Mouse (Mus musculus): ENCODE data around the gene Srcap. TPM values are rescaled to one million over a fixed set of nuclear protein-coding genes. Genes with fewer than 3 reads are reported as not detected.
A peak's percentile ranks its signal among the peaks of the same experiment; 100 is the strongest.

Srcap gene
- polyA plus RNA-seq, 1 experiment from 2014 or later: 24.1 TPM

DNA sequence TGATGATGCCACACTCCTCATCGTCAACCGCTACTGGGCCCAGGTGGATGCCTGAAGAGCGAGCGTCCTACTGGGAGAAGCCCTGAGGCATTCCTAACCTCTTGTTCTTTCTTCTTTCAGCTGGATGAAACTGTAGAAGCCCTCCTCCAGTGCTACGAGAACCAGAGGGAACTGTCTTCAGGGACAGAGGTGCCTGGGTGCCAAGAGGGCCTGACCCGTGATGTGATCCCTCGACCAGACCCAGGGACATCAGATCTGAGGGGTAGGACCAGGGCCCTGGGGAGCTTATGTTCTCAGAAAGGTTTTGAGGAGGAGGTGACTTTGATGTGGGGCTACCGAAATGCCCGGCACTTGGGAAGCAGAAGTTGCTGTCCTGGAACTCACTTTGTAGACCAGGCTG lies 77.9 kb downstream of the Srcap start:
- Histone ChIP-seq H3K27me3 (ENCODE audit: insufficient read depth, low read length) (no peaks in the 10 kb centered on the region), H3K36me3 (ENCODE audit: insufficient read depth, low read length) (peaks cover 42% of the 10 kb centered on the region), H3K9ac (ENCODE audit: low read depth, low read length) (0 out of 2 replicates have a peak overlapping the region, but pooled peaks have one; percentile 82), H3K9me3 (replicated peaks; ENCODE audit: low read length) (no peaks in the 10 kb centered on the region), H3K4me1 (replicated peaks; ENCODE audit: insufficient read depth, low read length) (peaks cover 5% of the 10 kb centered on the region; the same call in 1 of the 2 replicates), H3K27ac (no peak overlapping the region), H3K4me2 (ENCODE audit: low read length) (peak overlapping the region; percentile 79), H3K4me3 (replicated peaks; ENCODE audit: low read depth, low read length) (peak overlapping the region; percentile 82)
- TF ChIP-seq CTCF (IDR thresholded peaks at IDR 0.05; ENCODE audit: low read depth): no peak
- 77% methylated on average over 9 of the region's 9 CpGs for WGBS
- DNase-seq (ENCODE audit: low spot score): no peak
- no peak for ATAC-seq (replicated peaks; ENCODE audit: low FRiP score, low read depth)

DNA sequence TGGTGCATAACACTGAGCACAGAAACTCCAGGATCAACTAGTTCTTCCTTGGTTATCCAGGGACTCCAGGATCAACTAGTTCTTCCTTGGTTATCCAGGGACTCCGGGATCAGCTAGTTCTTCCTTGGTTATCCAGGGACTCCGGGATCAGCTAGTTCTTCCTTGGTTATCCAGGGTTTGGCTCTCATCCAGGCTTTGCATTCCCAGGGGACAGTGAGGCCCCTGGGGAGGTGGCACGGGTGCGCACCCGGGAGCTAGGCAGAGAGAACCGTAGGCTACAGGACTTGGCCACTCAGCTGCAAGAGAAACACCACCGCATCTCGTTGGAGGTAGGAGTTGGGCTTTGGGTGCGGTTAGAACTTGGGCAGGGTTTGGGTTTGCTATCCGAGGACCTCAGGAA lies 79.3 kb downstream of the Srcap start:
- H3K9me3 ChIP-seq (replicated peaks; ENCODE audit: low read length): no peaks in the 10 kb centered on the region
- no peak overlapping the region for H3K9ac ChIP-seq (ENCODE audit: low read depth, low read length)
- H3K36me3 ChIP-seq (ENCODE audit: insufficient read depth, low read length): peaks cover 57% of the 10 kb centered on the region
- no peak for ATAC-seq (replicated peaks; ENCODE audit: low FRiP score, low read depth)
- no peak for TF ChIP-seq CTCF (IDR thresholded peaks at IDR 0.05; ENCODE audit: low read depth)
- H3K4me2 ChIP-seq (ENCODE audit: low read length): no peak overlapping the region
- no peak overlapping the region for H3K27ac ChIP-seq
- no peak overlapping the region for H3K4me3 ChIP-seq (replicated peaks; ENCODE audit: low read depth, low read length)
- peaks cover 5% of the 10 kb centered on the region; the same call in 1 of the 2 replicates for H3K4me1 ChIP-seq (replicated peaks; ENCODE audit: insufficient read depth, low read length)
- H3K27me3 ChIP-seq (ENCODE audit: insufficient read depth, low read length): no peaks in the 10 kb centered on the region
- no peak for DNase-seq (ENCODE audit: low spot score)
- WGBS: 91% methylated on average over 10 of the region's 10 CpGs

DNA sequence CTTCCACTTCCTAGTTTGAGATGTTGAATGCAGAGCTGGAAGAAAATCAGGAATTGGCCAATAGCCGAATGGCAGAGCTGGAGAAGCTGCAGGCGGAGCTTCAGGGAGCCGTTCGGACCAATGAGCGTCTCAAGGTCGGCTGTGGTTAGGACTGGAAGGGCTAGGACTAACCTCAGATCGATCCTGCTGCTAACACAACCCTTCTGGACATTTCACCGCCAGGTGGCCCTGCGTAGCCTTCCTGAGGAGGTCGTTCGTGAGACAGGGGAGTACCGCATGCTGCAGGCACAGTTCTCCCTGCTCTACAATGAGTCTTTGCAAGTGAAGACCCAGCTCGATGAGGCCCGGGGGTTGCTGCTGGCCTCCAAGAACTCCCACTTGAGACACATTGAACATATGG lies 80.8 kb downstream of the Srcap start:
- Histone ChIP-seq H3K27ac (no peak overlapping the region), H3K9me3 (replicated peaks; ENCODE audit: low read length) (no peaks in the 10 kb centered on the region), H3K4me1 (replicated peaks; ENCODE audit: insufficient read depth, low read length) (peaks cover 5% of the 10 kb centered on the region; the same call in 1 of the 2 replicates), H3K4me2 (ENCODE audit: low read length) (no peak overlapping the region), H3K36me3 (ENCODE audit: insufficient read depth, low read length) (peaks cover 71% of the 10 kb centered on the region), H3K27me3 (ENCODE audit: insufficient read depth, low read length) (no peaks in the 10 kb centered on the region), H3K4me3 (replicated peaks; ENCODE audit: low read depth, low read length) (no peak overlapping the region), H3K9ac (ENCODE audit: low read depth, low read length) (no peak overlapping the region)
- 89% methylated on average over 14 of the region's 14 CpGs for WGBS
- no peak for ATAC-seq (replicated peaks; ENCODE audit: low FRiP score, low read depth)
- TF ChIP-seq CTCF (IDR thresholded peaks at IDR 0.05; ENCODE audit: low read depth): no peak
- no peak for DNase-seq (ENCODE audit: low spot score)

DNA sequence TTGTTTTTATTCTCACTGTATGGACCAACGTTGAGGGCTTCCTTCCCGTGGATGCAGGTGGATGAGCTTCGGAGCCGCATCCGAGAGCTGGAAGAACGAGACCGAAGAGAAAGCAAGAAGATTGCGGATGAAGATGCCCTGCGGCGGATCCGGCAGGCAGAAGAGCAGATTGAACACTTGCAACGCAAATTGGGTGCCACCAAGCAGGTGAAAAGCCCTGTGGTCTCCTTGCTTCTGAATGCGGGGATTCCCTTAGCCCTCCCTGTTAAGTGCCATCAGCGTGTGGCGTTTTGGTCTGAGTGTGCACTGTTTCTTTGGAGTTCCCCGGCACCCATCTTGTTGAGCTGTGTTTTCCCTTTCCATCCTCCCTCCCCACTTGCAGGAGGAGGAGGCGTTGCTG lies 85.0 kb downstream of the Srcap start:
- no peaks in the 10 kb centered on the region for H3K27me3 ChIP-seq (ENCODE audit: insufficient read depth, low read length)
- H3K36me3 ChIP-seq (ENCODE audit: insufficient read depth, low read length): peaks cover 96% of the 10 kb centered on the region
- H3K4me2 ChIP-seq (ENCODE audit: low read length): no peak overlapping the region
- no peaks in the 10 kb centered on the region for H3K4me1 ChIP-seq (replicated peaks; ENCODE audit: insufficient read depth, low read length)
- TF ChIP-seq CTCF (IDR thresholded peaks at IDR 0.05; ENCODE audit: low read depth): no peak
- 95% methylated on average over 17 of the region's 17 CpGs for WGBS
- no peak overlapping the region for H3K4me3 ChIP-seq (replicated peaks; ENCODE audit: low read depth, low read length)
- no peak overlapping the region for H3K27ac ChIP-seq
- no peak for ATAC-seq (replicated peaks; ENCODE audit: low FRiP score, low read depth)
- DNase-seq (ENCODE audit: low spot score): no peak
- no peaks in the 10 kb centered on the region for H3K9me3 ChIP-seq (replicated peaks; ENCODE audit: low read length)
- H3K9ac ChIP-seq (ENCODE audit: low read depth, low read length): no peak overlapping the region

DNA sequence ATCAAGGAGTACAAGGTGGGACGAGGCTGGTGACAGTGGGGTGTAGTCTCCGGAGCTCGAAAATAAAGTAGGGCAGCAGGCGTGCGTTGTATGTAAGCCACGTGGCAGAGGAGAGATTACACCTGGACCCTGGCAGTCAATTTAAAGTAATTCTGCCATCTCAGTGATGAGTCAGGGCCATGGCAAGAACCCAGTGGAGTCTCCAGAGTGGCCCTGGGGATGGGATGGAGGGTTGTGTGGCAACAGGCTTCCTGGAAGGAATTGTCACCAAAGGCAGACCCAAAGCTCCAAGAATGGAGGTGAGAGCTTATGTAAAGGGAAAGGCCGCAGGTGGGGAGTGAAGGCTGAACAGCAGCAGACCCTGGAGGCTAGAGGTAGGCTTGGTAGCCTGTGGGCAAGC lies 88.8 kb downstream of the Srcap start:
- Histone ChIP-seq H3K27me3 (ENCODE audit: insufficient read depth, low read length) (no peaks in the 10 kb centered on the region), H3K4me1 (replicated peaks; ENCODE audit: insufficient read depth, low read length) (no peaks in the 10 kb centered on the region), H3K4me2 (ENCODE audit: low read length) (no peak overlapping the region), H3K36me3 (ENCODE audit: insufficient read depth, low read length) (peaks cover 70% of the 10 kb centered on the region), H3K9me3 (replicated peaks; ENCODE audit: low read length) (no peaks in the 10 kb centered on the region), H3K27ac (no peak overlapping the region), H3K9ac (ENCODE audit: low read depth, low read length) (no peak overlapping the region), H3K4me3 (replicated peaks; ENCODE audit: low read depth, low read length) (no peak overlapping the region)
- ATAC-seq (replicated peaks; ENCODE audit: low FRiP score, low read depth) (no peak), DNase-seq (ENCODE audit: low spot score) (no peak)
- no peak for TF ChIP-seq CTCF (IDR thresholded peaks at IDR 0.05; ENCODE audit: low read depth)
- 95% methylated on average over 7 of the region's 7 CpGs for WGBS

DNA sequence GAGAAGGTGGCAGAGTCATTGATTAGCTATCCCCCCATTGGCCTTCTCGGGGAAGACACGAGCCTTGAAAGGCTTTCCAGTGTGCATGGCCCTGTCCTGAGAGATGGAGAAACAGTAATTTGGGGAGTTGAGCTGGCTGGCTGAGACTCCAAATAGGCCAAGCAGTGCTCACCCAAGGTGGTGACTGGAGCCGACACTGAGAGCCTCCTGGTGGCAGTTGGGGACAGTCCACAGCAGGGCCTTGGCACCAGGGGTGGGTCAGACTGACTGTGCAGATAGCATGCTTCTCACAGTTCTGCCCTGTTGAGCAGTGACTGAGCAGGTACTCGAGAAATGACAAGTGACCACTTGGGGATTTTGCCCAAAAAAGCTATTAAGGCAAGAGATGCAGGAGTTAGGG lies 90.0 kb downstream of the Srcap start:
- TF ChIP-seq CTCF (IDR thresholded peaks at IDR 0.05; ENCODE audit: low read depth): no peak
- H3K27me3 ChIP-seq (ENCODE audit: insufficient read depth, low read length): no peaks in the 10 kb centered on the region
- peaks cover 63% of the 10 kb centered on the region for H3K36me3 ChIP-seq (ENCODE audit: insufficient read depth, low read length)
- no peak overlapping the region for H3K27ac ChIP-seq
- H3K9me3 ChIP-seq (replicated peaks; ENCODE audit: low read length): no peaks in the 10 kb centered on the region
- no peak overlapping the region for H3K4me2 ChIP-seq (ENCODE audit: low read length)
- ATAC-seq (replicated peaks; ENCODE audit: low FRiP score, low read depth) (no peak), DNase-seq (ENCODE audit: low spot score) (no peak)
- H3K4me1 ChIP-seq (replicated peaks; ENCODE audit: insufficient read depth, low read length): no peaks in the 10 kb centered on the region
- H3K9ac ChIP-seq (ENCODE audit: low read depth, low read length): no peak overlapping the region
- H3K4me3 ChIP-seq (replicated peaks; ENCODE audit: low read depth, low read length): no peak overlapping the region
- WGBS: 86% methylated on average over 4 of the region's 4 CpGs

DNA sequence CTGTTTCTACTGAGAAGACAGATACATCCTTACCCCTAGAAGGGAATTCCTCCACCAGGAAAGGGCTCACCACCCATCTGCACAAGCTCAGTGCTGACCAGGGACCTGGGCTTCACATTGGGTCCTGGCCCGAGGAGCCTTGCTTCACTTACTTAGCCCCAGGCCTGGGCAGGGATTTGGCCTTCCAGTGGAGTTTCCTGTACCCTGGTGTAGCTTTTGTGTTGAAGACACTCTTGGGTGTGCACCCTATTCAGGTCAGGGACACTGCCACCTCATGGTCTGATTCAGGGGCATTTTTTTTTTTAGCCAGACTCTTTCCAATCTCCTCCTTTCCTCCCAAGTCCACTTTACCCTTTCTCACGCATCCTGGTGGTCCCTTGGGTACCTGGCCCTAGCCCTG lies 91.1 kb downstream of the Srcap start:
- ATAC-seq (replicated peaks; ENCODE audit: low FRiP score, low read depth) (no peak), DNase-seq (ENCODE audit: low spot score) (no peak)
- no peak overlapping the region for H3K27ac ChIP-seq
- no peak overlapping the region for H3K4me2 ChIP-seq (ENCODE audit: low read length)
- no peaks in the 10 kb centered on the region for H3K27me3 ChIP-seq (ENCODE audit: insufficient read depth, low read length)
- no peaks in the 10 kb centered on the region for H3K9me3 ChIP-seq (replicated peaks; ENCODE audit: low read length)
- TF ChIP-seq CTCF (IDR thresholded peaks at IDR 0.05; ENCODE audit: low read depth): no peak
- peaks cover 57% of the 10 kb centered on the region for H3K36me3 ChIP-seq (ENCODE audit: insufficient read depth, low read length)
- H3K4me1 ChIP-seq (replicated peaks; ENCODE audit: insufficient read depth, low read length): no peaks in the 10 kb centered on the region
- H3K4me3 ChIP-seq (replicated peaks; ENCODE audit: low read depth, low read length): no peak overlapping the region
- WGBS: 93% methylated on average over 2 of the region's 2 CpGs
- no peak overlapping the region for H3K9ac ChIP-seq (ENCODE audit: low read depth, low read length)

Measured in kidney, postnatal 0 days (tissue).